Mouse (Mus musculus) ES-CJ7 (cell line): ENCODE measurements around the gene Prpf38b.
"Not testable (repeated sequence)": the region's sequence is repeated elsewhere in the genome, so short reads cannot be mapped to it uniquely, and the experiment has no call there.

Experiments
- DNase-seq: peaks from one replicate; pipeline ENCODE4 v3.0.0; 2011; ENCODE audit warnings: low read depth, low spot score

Gene Prpf38b

DNA sequence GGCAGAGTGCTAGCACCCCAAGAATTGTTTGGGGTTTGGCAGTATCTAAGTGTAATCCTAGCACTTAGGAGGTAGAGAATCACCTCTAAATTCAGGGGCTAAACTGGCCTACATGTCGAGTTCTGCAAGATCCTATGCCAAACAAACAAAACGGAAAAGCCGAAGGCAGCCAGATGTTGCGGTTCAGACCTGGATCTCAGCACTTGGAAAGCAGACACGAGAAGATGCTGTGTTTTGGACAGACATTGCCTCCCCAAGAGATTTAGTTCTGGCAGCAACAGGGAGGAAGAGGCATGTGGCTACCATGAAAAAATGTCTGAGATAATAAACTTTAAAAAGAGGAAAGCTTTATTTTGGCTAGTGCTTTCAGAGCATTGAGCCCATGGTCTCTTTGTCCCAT, 10.8 kb downstream of the Prpf38b start:
- no peak for DNase-seq

- DNase-seq: no peak
Observed at GRCm38 (mm10) chr3:108900147-108900546, 11.4 kb downstream of the Prpf38b start.

- DNase-seq: no peak
Observed at GRCm38 (mm10) chr3:108898640-108899039, 12.9 kb downstream of the Prpf38b start.

DNA sequence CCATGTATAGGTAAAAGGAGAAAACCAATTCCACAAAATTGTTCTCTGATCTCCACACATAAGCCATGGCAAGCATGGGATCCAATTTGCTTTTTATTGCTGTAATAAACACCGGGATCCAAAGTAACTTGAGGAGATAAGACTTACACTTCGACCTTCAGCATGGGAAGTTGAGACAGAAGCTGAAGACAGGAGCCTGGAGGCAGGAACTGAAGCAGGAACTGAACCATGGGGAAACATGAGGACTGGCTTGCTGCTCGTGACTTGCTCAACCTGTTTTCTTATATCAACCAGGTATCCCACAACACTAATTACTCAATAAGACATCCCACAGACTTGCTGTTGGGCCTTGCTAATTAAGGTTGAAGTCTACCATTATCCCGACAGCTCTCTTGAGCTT, 18.6 kb downstream of the Prpf38b start:
- no peak for DNase-seq

GRCm38 (mm10) chr3:108892080-108892479, 19.4 kb downstream of the Prpf38b start:
- no peak for DNase-seq

- DNase-seq: no peak
Observed at GRCm38 (mm10) chr3:108889908-108890307, 21.6 kb downstream of the Prpf38b start, which contains the start of gene Fndc7. Gene Fndc7 (minus strand): TSS chr3:108890008.

DNA sequence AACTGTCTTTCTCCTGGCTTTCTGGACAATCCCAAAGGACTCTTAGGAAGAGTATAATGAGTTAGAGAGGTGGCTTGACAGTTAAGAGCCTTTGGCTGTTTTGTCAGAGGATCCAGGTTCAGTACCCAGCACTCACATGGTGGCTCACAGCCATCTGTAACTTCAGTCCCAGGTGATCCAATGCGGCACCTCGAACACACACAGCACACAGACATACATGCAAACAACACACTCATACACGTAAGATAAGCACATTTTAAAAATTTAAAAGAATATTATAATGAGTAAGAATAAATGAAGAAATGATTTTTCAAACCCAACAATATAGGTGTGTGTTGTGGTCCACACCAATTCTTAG, 23.9 kb downstream of the Prpf38b start:
- DNase-seq: no peak

DNA sequence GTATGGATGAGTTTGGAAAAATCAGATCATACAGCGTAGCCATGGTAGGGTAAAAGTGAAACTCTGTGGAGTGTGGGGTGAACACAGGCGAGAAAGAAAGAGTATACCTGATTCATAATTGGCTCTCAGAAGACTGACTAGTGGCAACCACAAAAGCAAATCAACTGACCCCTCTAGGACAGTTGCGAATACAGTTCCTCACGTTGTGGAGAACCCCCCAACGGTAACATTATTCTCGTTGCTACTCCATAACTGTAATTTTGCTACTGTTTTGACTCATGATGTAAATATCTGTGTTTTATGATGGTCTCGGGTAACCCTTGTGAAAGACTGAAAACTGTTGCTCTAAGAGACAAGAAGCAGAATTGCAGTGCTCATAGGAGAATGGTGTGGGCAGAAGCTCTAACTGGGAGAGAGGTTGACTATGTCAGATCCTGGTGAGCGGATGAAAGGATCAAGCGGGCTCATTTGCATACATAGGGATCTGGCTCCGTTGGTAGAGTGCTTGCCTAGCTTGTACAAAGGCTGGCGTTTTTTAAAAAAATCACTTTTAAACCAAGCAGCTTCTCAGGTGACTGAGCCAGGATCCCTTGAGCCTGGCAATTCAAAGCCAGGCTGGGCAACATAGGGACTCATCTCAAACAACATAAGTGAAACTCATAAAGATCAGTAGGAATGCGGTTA, 24.5 kb downstream of the Prpf38b start:
- no peak for DNase-seq

DNA sequence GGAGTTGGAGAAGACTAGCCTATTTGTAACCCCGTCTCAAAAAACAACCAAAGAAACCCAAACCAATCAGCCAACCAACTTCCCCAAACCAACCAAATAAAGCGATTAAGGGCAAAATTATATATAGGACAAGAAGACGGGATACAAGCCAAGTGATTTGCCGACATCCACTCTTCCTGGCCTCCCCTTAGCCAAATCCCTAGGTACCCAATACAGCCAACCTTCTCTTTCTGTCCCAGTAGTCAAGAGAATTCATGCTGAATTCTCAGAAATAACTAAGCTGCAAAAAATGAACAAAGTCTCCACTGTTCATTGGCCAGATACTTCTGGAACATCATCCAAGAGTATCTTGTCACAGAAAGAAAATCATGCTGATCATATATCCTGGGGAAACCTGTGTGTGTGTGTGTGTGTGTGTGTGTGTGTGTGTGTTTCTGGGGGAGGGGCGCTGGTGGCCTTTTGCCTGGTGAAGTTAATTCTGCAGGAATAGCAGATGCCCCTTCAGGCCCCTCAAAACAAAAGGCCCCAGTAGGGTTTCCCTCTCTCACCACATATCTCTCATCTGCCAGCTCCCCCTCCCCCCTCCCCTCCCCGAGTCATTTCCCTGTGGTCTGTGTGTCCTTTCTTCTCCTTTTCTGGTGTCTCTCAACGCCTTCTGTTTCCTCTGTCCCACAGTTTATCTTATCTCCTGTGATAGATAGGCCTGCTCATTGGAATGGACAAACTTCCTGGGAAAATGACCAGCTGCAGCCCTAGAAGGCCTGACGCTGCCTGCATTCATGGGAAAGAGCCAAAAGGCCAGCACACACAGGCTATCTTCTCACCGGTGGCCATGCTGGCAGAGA, 25.6 kb downstream of the Prpf38b start:
- DNase-seq: no peak

DNA sequence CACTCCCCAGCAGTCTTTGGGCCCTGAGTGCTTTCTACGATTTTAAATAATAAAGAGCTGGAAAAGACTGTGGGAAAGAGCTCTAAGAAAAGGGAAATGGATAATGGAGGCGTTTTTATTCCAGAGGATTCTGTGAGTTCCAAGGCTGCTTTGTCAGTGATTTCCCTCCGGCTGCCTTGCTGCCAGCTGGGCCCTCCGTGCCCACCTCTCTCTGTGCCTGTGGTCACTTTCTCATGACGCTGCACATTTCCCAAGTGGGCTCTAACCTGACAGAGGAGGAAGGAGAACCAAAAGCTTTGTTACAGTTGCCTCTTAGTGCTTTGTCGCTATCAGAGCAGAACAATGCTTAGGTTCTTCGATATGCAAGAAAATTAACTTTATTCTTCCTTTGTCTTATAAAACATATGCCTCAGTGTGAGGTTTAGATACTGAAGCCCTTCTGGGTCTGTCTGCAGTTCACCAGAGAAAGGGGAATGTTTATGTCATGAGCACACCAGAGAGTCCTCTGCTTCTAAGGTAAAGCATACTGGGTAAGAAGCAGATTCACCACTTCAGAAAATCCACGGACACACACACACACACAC, 26.7 kb downstream of the Prpf38b start:
- no peak for DNase-seq

DNA sequence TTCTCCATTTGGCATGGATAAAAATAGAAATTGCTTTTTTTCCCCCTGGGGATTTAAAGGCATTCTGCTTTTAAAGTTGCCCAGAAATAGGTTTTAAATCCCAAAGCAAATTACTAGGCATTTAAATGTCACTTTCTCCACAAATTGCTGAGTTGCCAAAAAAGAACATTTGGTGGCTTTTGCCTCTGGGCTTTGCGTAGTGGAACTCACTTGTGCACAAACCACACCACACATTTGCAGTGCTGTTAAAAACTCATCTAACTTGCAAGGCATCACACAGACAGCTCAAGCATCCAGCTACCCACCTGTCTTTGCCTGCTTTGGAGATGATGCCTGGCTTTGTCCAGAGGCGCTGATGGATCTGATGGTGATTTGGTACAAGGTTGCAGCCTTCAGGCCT, 28.5 kb downstream of the Prpf38b start:
- DNase-seq: no peak

GRCm38 (mm10) chr3:108881873-108882272, 29.7 kb downstream of the Prpf38b start:
- not testable (repeated sequence) for DNase-seq

- peak; percentile 86 for DNase-seq
Observed at GRCm38 (mm10) chr3:108880544-108881507, 30.7 kb downstream of the Prpf38b start.

GRCm38 (mm10) chr3:108879836-108880435, 31.6 kb downstream of the Prpf38b start:
- no peak for DNase-seq

DNA sequence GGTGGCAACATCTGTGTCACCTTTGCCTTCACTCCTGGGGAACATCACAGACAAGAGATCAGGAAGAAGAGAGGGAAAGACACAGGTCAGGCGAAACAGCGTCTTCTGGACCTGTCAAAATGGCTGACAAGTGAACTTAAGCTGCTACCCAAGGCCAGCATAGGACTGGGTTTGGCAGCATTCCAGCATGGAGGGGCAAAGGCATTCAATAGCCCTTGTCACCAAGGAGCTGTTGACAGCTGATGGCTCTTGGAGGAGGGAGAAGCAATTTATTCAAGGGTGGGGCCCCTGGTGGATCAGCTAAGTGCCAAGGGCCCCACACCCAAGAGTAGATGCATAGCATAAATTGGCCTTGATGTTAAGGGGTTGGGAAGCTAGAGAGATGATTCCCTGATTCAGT, 32.4 kb downstream of the Prpf38b start:
- DNase-seq: peak; percentile 66

GRCm38 (mm10) chr3:108870631-108871030, 40.9 kb downstream of the Prpf38b start:
- no peak for DNase-seq

DNA sequence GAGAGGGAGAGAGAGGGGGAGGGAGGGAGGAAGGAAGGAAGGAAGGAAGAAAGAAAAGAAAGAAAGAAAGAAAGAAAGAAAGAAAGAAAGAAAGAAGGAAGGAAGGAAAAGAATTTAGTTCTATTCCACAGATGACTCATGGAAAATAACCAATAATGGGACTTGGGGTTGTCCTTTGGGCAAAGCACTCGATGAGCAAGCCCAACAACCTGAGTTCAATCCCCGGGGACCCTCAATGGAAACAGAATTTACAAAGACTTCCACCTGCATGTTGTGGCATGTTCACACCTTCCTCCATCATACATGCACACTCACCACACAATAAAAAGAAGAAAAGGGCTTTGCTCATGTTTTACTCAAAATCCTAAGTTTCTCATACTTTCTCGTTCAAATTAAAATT, 44.1 kb downstream of the Prpf38b start:
- no peak for DNase-seq

DNA sequence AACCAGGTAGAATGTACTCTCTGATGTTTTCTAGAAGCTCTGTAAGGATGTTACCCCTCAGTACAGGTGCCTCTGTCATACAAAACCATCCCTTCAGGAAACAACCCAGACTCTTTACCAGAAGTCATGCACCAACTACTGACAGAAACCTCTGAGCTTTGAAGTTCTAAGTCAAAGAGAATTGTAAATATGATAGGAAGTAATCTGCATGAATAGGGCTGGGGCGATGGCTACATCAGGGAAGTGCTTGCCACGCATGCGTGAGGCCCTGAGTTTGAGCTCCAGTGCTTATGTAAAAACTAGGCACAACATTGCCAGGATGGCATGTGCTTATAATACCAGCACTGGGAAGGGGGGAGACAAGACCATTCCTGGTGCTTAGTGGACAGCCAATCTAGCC, 45.9 kb downstream of the Prpf38b start:
- no peak for DNase-seq

GRCm38 (mm10) chr3:108865129-108865528, 46.4 kb downstream of the Prpf38b start:
- no peak for DNase-seq

GRCm38 (mm10) chr3:108863091-108863490, 48.4 kb downstream of the Prpf38b start:
- no peak for DNase-seq

DNA sequence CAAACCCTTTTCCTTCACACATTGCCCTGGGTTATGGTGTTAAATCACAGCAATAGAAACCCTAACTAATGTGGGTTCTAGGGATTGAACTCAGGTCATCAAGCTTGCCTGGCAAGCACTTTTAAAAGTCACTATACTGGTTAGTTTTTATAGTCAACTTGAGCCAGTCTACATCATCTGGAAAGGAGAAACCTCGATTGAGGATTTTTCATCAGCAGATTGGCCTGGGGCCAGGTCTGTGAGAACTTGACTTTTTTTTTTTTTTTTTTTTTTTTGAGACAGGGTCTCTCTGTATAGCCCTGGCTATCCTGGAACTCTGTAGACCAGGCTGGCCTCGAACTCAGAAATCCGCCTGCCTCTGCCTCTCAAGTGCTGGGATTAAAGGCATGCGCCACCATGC, 49.2 kb downstream of the Prpf38b start:
- not testable (repeated sequence) for DNase-seq
